Mouse (Mus musculus) liver (tissue): ENCODE measurements around the gene Ccr3.
A peak's percentile ranks its signal among the peaks of the same experiment; 100 is the strongest.
"Not testable (repeated sequence)": the region's sequence is repeated elsewhere in the genome, so short reads cannot be mapped to it uniquely, and the experiment has no call there.

Experiments
- DNase-seq: peaks from one replicate; pipeline ENCODE4 v3.0.0-alpha.2; 2020; ENCODE audit warnings: mixed read lengths

Ccr3 gene

DNA sequence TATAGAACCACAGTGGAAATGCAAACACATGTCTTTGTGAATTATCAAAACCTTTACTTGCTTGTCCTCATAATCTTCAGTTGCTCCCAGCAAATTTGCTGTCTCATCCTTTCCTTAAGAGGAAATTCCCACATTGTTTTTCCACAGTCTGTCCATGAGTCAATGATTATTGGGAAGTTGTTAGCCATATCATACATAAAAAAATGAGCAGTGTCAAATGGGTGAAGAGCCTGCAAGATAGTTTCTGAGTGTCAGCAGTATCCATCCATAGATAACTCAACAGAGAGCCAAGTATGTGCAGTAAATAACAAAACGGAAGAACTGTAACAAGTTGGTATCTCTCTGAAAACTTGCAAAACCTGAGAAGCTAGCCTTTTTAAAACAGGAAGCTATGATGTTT is at the start of gene Ccr3:
Gene Ccr3 (plus strand): TSS at position 301 of the 400 bp plus-strand sequence.
- DNase-seq = no peak

- DNase-seq = no peak
Observed at GRCm38 (mm10) chr9:123975630-123976029, 46.1 kb upstream of the Ccr3 start.

GRCm38 (mm10) chr9:123976876-123977663 is 44.7 kb upstream of the Ccr3 start:
- no peak for DNase-seq

GRCm38 (mm10) chr9:123978308-123978707 is 43.5 kb upstream of the Ccr3 start, which contains the start of gene Ccr1l1:
Ccr1l1 (minus strand) TSS chr9:123978408.
- DNase-seq = no peak

GRCm38 (mm10) chr9:123980858-123981475 is 40.8 kb upstream of the Ccr3 start:
- not testable (repeated sequence) for DNase-seq

- DNase-seq = peak; percentile 49
Observed at GRCm38 (mm10) chr9:123981909-123982308, 39.9 kb upstream of the Ccr3 start.

GRCm38 (mm10) chr9:123982720-123983119 is 39.1 kb upstream of the Ccr3 start:
- no peak for DNase-seq

DNA sequence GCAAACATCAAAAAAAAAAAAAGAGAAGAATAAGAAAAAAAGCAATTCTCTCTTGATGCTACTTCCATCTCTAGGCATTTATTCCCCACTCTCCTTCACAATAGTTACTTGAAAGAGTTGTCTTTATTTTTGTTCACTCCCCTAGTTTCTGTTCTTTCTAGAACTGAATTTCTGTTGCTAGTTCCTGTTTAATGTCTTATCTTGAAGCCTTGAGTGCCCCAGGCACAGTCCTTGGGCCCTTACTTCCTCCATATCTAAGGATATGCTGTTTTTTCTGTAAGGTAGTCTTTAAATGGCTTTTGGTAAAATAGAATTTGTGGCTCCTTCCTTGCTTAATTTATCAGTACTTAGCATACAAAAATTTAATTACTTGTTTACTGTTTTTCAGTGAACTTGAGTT is 36.8 kb upstream of the Ccr3 start:
- DNase-seq = peak; percentile 13

DNA sequence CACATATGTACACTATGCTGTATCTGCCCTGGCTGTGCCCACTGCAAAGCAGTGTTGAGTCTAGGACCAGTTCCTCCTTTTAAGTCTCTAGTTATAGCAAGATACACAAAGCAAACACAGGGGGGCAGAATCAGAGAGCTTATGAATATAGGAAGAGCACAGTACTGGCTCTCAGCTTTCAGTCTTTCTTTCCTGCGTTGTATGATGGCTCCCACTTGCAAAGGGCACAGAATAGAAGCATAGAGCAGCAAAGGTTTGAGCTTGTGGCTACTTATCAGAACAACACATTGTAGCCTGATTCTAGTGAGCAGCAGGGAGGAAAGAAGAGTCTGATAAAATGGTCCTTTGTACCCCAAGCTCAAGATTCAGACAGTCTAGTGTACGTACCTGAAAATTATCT is 35.6 kb upstream of the Ccr3 start:
- peak; percentile 9 for DNase-seq

- DNase-seq = no peak
Observed at GRCm38 (mm10) chr9:123989671-123990070, 32.1 kb upstream of the Ccr3 start.

DNA sequence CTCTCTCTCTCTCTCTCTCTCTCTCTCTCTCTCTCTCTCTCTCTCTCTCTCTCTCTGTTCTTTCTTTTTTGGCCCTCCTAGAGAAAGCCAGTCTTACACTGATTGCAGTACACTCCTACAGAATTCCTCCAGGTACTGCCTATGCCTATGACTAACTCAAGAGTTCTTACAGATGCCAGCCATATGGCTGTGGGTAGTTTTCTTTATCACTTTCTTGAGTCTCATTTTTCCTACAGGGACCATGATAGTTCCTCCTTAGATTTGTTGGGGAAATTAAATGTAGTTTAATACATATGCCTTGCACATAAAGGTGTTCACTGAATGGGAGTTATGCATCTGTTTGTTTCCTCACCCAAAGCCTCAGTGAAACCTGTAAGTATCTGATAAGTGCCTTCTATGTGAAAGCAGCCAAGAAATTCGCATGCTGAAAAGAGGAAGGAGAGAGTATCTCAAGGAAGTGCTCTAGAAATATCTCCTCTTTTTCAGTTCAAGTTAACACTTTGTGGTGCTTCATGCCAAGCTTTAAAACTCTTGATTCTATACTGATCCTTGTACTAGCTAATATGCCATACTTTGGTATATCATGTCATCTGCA is 30.4 kb upstream of the Ccr3 start:
- no peak for DNase-seq

- no peak for DNase-seq
Observed at GRCm38 (mm10) chr9:123997719-123998118, 24.1 kb upstream of the Ccr3 start.

DNA sequence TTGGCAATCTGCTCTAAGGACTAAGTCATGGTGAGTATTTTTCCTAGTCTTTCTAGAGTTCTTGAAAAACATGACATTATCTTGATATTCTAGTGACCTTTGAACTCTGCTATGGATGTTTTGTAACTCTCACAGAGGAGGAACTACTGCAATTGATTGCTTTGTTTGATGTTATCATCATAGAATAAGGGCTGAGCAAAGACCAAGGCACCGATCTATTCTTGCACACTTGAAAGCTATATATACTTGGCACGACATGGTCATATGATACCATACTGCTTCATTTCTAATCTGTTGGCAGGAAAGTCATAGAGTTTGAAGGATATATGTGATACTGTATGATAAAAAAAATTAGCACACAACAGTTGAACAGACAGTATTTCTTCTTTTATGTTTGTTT is 22.0 kb upstream of the Ccr3 start:
- no peak for DNase-seq

DNA sequence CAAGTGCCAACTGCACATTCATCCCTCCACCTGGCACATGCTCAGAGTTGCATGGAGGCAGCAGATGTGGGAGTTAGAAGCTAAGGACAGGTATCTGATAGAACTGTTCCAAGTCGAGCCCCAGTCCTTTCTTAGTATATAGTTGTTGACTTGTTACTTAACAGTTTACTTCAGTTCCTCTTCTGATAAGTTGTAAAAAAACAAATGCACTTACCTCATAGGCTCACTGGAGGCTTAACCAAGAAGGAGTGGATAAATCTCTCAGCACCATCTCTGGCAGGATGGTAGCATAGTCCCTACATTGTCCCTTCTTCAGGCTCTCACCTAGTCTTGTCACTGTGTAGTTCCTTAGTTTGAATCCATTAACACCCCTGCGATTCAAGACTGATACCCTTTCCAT is 9.1 kb upstream of the Ccr3 start:
- DNase-seq = no peak

GRCm38 (mm10) chr9:124013270-124013669 is 8.5 kb upstream of the Ccr3 start:
- no peak for DNase-seq

DNA sequence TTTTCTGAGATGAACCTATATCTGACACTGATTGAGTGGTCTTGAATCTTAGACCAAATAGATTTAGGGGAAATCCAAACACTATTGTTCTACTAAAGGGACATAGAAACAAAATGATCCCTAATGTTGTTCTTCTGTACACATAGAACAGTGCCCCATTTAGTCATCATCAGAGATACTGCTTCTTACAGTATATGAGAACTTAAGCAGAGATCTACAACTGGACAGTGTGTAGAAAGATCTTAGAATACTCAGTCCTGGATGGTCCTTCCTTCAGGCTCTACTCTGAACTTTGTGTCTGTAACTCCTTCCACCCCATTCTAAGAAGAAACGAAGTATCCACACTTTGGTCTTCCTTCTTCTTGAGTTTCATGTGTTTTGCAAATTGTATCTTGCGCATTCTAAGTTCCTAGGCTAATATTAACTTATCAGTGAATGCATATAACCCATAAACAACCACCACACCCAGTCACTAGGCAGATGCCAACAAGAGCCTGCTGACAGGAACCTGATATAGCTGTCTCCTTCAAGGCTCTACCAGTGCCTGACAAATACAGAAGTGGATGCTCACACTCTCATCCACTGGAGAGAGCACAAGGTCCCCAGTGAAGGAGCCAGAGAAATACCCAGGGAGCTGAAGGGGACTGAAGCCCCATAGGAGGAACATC is 6.7 kb upstream of the Ccr3 start:
- DNase-seq = no peak

DNA sequence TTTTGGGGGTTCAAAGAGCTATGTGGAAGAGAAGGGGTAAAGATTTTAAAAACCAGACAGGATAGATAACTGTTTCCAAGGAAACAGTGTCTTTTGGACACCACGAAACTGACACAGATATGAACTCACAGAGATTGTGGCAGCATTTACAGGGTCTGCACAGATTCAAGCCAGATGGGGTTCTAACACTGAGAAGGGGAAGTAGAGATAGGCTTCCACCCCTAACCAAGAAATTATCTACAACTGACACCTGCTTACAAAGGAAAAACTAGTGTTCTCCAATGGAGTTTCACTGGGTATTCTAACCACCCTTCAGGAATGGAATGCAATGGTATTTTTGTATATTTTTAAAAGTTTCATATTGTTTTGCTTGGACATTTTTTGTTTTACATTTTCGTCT is 5.7 kb upstream of the Ccr3 start:
- DNase-seq = no peak

- DNase-seq = no peak
Observed at GRCm38 (mm10) chr9:124019887-124020286, 1.9 kb upstream of the Ccr3 start.

DNA sequence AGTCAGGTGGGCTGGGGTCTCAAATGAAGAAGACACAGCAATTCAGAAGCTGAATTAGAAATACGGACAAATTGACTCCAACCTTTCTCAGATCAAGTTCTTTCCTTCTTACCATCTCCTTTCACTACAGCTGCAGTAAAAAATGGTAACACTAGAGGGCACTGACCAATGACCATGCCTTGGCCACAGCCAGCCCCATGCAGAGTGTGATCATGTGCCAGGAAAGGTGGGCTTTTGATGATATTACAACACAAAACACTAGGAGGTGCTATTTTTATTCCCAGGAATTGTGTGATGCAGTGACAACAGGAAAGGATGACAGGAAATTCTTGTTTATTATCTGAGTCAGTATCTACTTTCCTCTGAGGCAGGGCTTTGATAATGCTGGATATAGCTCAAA is 11.6 kb downstream of the Ccr3 start:
- DNase-seq = peak; percentile 24

DNA sequence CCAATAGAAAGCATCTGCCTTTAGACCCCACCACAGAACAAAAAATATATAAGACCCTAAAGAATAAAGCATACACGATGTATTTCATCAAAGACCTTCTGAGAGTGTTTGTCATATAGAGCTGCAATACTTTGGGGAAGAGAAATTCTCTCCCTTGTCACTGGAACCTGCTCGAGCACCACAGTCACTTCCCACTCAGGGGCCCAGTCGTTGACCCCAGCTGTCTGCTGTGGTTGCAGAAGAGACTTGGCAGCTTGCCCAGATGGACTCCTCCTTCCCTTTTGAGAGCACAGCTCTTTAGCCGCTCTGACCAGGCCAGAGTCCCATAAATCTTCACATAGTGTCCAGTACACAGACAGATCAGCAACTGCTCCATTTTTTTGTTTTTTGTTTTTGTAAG is 15.9 kb downstream of the Ccr3 start:
- peak; percentile 81 for DNase-seq

- no peak for DNase-seq
Observed at GRCm38 (mm10) chr9:124038158-124038582, 16.4 kb downstream of the Ccr3 start.

DNA sequence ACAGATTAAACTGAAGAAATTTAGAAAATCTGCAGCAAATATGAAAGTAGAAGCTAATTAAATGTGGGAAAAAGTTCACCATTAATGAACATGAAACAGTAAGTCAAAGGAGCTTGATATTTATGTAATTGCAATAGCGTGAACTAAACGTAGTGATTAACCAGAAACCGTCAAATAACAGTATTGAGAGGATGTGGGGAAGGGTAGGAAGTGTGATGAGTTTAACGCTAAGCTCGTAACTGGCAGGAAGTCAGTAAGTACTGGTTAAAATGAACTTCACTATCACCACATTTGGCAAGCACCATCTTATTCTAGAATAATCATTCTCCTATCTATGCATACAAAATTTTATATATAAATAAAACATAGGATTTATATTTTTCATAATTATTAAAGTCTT is 17.2 kb downstream of the Ccr3 start:
- no peak for DNase-seq

DNA sequence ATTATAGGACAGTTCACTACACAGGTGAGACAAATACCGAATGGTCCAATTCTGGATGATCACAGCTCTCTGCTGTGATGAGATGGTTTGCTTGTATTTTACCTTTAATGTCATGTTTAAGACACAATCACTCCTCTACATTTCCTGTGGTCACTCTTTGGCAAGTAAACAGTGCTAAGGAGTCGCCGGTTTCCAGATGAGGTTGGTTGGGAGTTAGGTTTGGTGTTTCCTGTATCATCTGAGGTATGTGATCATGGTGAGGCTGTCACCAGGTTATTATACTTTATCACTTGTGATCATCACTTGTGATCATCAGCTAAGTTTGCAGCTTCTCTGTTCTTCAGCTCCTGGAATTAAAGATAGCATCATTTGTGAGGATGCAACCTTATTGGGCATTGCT is 19.2 kb downstream of the Ccr3 start:
- no peak for DNase-seq

DNA sequence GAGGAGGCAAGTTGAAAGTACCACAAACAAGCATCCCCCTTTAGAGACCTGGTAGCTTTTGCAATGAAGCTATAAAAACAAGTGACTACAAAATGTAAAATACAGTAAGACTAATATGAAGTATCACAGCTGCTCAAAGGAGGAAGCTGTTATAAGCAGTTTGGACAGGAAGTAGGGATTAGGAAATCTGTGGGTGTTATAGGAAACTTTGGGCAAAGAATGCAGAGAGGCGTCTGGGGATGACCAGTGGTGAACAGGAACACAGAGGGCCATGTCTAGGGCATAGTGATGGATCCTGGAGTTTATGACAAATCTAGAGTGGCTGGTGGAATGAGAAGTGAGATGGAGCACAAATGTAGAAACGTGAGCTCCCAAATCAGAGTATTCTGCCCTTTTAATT is 31.8 kb downstream of the Ccr3 start:
- no peak for DNase-seq
